Mouse (Mus musculus) stomach, embryonic 16.5 days (tissue): ENCODE results near the gene Frmd4b. TPM values are rescaled to one million over a fixed set of nuclear protein-coding genes. Genes with fewer than 3 reads are reported as not detected.

ENCODE experiments used
- ATAC-seq: fragments of 200-750 bp; cut with Nextera tagmentation; 2 replicates; pipeline ENCODE4 v1.8.0; 2017; ENCODE audit warnings: moderate number of reproducible peaks, moderate TSS enrichment; ENCODE audit not compliant: insufficient read depth, low FRiP score
- H3K27ac ChIP-seq: fragments of 300-500 bp; sonication (generic); 2 replicates; pipeline ENCODE4 v1.5.1; 2014; ENCODE audit warnings: low read length
- H3K27me3 ChIP-seq: fragments of 300-500 bp; sonication (generic); 2 replicates; pipeline ENCODE4 v1.6.1; 2014; ENCODE audit warnings: low read length, control low read depth, mixed read lengths; ENCODE audit not compliant: control insufficient read depth, insufficient read depth
- H3K36me3 ChIP-seq: fragments of 300-500 bp; sonication (generic); 2 replicates; pipeline ENCODE4 v1.6.1; 2014; ENCODE audit warnings: low read length; ENCODE audit not compliant: control insufficient read depth, insufficient read depth
- H3K4me1 ChIP-seq: fragments of 300-500 bp; sonication (generic); 2 replicates; pipeline ENCODE4 v1.6.1; 2014; ENCODE audit warnings: low read length, control low read depth, mixed read lengths; ENCODE audit not compliant: control insufficient read depth, insufficient read depth
- H3K4me2 ChIP-seq: fragments of 300-500 bp; sonication (generic); 2 replicates; pipeline ENCODE4 v1.6.1; 2014; ENCODE audit warnings: low read depth, low read length, mixed read lengths
- H3K4me3 ChIP-seq: fragments of 300-500 bp; sonication (generic); replicated peaks from 2 replicates; pipeline ENCODE4 v1.5.1; 2014; ENCODE audit warnings: mild to moderate bottlenecking, low read length
- H3K9ac ChIP-seq: fragments of 300-500 bp; sonication (generic); 2 replicates; pipeline ENCODE4 v1.6.1; 2014; ENCODE audit warnings: low read length
- H3K9me3 ChIP-seq: fragments of 300-500 bp; sonication (generic); replicated peaks from 2 replicates; pipeline ENCODE4 v1.6.1; 2016; ENCODE audit warnings: low read length, control low read depth; ENCODE audit not compliant: control insufficient read depth
- WGBS: fragments of 180-500 bp; shearing (Covaris S2); extraction: QIAGEN DNeasy Blood & Tissue Kit; methylation state at CpG from one replicate; pipeline ENCODE4 v1.1.7; 2014; 5-methylcytosine and 5-hydroxymethylcytosine counted together
- polyA plus RNA-seq: library from polyadenylated mRNA; unstranded; fragments of >200 nt; fragmentation: Nextera tagmentation; extraction: Ambion mirVana; gene quantifications from 2 replicates; pipeline ENCODE4 v1.2.1, GENCODE M21; 2015

Gene Frmd4b
- polyA plus RNA-seq, 1 experiment from 2014 or later, result 17.5 TPM

DNA sequence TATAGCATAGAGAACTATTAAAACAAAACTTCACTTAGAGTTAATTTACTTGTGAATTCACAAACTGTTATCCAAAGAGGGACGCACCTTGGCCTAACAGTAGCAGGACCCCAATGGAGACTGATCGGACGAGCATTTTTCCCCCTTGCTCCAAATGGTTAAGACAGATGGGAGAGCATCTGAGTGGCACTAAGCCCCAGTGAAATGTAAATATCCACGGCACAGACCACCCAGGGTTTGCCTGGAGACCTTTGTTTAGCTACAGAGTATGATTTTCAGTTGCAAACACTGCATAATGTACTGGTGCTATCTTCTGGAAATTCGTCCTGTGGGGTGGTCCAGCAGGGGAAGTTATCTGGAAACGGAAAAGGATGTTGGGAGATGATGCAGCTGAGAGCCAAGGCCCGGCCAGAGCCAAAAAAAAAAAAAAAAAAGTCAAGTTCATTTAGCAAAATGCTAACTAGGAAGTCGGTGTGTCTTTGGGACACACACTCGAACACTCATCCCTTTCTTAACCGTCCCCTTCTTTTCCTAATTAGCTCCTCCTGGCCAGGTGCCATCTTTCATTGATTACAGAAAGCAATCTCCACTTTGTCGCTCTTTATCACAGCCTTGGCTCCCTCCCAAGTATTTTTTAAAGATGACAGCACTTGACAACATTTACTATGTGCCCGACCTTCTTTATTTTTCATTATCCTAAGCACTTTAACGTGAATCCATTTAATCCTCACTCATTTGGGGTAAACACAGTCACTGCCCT, 95.9 kb downstream of the Frmd4b start:
- WGBS, result 40% methylated on average over 13 of the region's 13 CpGs
- Histone ChIP-seq H3K4me3 (no peak overlapping the region), H3K4me1 (peaks cover 11% of the 10 kb centered on the region; the same call in 1 of the 2 replicates), H3K36me3 (no peaks in the 10 kb centered on the region), H3K27ac (no peak overlapping the region), H3K4me2 (no peak overlapping the region), H3K9ac (no peak overlapping the region), H3K27me3 (no peaks in the 10 kb centered on the region), H3K9me3 (no peaks in the 10 kb centered on the region)
- ATAC-seq, result no peak

DNA sequence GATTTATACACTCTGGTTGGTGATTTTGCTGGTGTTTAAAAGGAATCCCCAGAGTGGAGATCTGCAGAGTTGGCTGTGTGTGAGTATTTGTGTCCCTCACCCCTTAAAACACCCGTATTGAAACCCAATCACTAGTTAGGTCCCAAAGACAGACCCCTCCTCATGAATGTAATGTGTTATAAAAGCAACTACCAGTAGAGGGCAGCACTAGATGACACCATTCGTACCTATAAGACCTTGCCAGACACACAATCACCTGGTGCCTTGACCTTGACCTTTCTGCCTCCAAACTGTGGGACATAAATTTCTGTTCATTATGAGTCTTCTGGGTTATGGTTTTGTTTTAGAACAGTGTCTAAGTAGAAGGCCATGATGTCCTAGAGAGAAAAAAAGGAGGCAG, 96.8 kb downstream of the Frmd4b start:
- no peak overlapping the region for H3K4me2 ChIP-seq
- no peaks in the 10 kb centered on the region for H3K9me3 ChIP-seq
- H3K27ac ChIP-seq, result no peak overlapping the region
- H3K9ac ChIP-seq, result no peak overlapping the region
- no peak for ATAC-seq
- peaks cover 11% of the 10 kb centered on the region; the same call in 1 of the 2 replicates for H3K4me1 ChIP-seq
- no peaks in the 10 kb centered on the region for H3K36me3 ChIP-seq
- 43% methylated on average over 2 of the region's 2 CpGs for WGBS
- H3K27me3 ChIP-seq, result no peaks in the 10 kb centered on the region
- H3K4me3 ChIP-seq, result no peak overlapping the region

DNA sequence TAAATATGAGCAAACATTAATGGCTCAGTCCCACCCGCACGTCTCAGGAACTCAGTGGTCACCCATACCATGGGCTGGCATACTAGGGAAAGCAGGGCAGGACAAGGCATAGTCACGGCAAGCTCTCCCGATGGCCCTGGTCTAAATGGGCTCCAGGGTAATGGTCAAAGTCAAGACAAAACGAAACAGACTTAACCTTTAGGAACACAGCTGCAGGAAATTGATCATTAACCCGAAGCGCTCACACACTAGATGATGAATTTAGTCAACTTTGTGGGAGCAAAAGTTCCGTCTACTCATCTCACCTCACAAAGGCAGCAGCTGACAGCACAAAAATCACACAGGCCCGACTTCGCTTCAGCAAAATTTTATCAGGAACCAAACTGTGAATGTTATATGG, 97.8 kb downstream of the Frmd4b start:
- ATAC-seq, result no peak
- no peak overlapping the region for H3K27ac ChIP-seq
- H3K36me3 ChIP-seq, result no peaks in the 10 kb centered on the region
- H3K4me3 ChIP-seq, result no peak overlapping the region
- no peaks in the 10 kb centered on the region for H3K27me3 ChIP-seq
- peaks cover 11% of the 10 kb centered on the region; the same call in 1 of the 2 replicates for H3K4me1 ChIP-seq
- WGBS, result 68% methylated on average over 10 of the region's 10 CpGs
- no peak overlapping the region for H3K9ac ChIP-seq
- H3K4me2 ChIP-seq, result no peak overlapping the region
- H3K9me3 ChIP-seq, result no peaks in the 10 kb centered on the region

DNA sequence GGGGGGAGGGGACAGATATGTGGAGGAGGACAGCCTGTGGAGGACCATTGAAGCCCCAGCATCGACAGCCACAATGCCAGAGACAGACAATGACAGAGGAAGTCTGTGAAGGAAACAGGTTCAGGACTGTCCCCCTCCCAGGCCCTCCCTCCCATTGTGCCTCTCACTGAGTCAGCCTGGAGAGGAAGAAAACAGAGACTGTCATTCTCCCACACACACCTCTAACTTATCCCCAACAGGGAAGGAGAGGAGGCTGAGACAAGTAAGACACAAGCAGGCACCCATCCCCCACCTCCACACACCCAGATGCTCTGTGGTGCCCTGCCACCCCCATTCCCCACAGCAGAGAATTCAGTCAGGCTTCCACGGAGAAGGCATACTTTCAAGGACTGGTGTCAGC, 98.9 kb downstream of the Frmd4b start:
- no peaks in the 10 kb centered on the region for H3K27me3 ChIP-seq
- peaks cover 11% of the 10 kb centered on the region; the same call in 1 of the 2 replicates for H3K4me1 ChIP-seq
- H3K36me3 ChIP-seq, result no peaks in the 10 kb centered on the region
- no peak overlapping the region; the same call in 1 of the 2 replicates for H3K27ac ChIP-seq
- WGBS, result 38% methylated on average over 2 of the region's 2 CpGs
- H3K9ac ChIP-seq, result no peak overlapping the region
- H3K4me2 ChIP-seq, result no peak overlapping the region
- H3K9me3 ChIP-seq, result no peaks in the 10 kb centered on the region
- no peak overlapping the region for H3K4me3 ChIP-seq
- ATAC-seq, result no peak

DNA sequence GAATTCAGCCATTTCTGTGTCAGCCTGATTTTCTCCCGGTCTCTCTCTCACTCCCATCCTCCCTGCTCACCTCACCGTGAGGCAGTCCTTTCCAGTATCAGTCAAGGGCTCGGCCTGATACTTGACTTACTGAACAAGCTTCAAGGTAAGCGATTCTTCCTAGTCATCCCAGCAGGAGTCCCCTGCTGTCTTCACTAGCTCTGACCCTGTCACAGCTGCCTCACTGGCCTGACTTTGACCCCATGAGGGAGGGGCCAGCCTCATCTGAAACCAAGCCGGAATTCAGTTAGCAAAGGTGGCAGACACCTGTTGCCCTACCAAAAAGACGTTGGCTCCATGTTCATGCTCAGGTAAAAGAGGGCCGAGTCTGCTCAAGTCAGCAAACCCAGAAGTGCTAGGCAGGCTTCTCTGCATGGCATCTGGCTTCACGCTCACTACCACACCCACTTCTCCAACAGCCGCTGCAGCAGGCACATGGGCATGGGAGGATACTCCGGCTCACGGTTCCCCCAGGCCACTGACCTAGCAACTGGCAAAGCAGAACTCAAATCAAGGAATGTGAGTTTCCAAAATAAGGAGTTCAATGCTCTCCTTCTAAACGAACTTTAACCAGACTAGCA, 99.6 kb downstream of the Frmd4b start:
- no peak for ATAC-seq

DNA sequence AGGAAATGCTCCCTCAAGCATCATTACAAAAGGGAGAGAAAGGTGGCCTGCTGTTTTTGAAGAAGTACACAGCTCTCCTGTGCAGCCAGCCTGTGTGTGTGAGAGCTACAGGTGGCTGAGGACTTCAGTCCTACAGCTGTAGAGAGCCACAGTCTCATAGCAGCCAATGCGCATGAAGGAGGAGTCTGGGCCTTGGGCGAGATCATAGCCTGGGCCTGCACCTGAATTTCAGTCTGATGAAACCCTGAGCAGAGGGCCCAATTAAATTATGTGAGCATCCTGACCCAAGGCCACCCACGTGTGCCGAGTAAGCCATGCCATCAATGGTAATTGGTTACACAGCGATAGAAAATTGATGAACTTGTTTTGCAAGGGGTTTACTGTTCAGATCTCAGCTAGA, 100.4 kb downstream of the Frmd4b start:
- Histone ChIP-seq H3K36me3 (no peaks in the 10 kb centered on the region), H3K27me3 (no peaks in the 10 kb centered on the region), H3K9me3 (no peaks in the 10 kb centered on the region), H3K4me1 (peaks cover 11% of the 10 kb centered on the region; the same call in 1 of the 2 replicates), H3K27ac (no peak overlapping the region), H3K9ac (no peak overlapping the region), H3K4me3 (no peak overlapping the region), H3K4me2 (no peak overlapping the region)
- no peak for ATAC-seq
- 84% methylated on average over 5 of the region's 5 CpGs for WGBS

More for the DNA sequence above, 99.6 kb downstream of the Frmd4b start:
- H3K27ac ChIP-seq, result no peak overlapping the region
- no peaks in the 10 kb centered on the region for H3K27me3 ChIP-seq
- 41% methylated on average over 12 of the region's 12 CpGs for WGBS
- H3K4me2 ChIP-seq, result no peak overlapping the region
- no peak overlapping the region for H3K9ac ChIP-seq
- peaks cover 11% of the 10 kb centered on the region; the same call in 1 of the 2 replicates for H3K4me1 ChIP-seq
- H3K9me3 ChIP-seq, result no peaks in the 10 kb centered on the region
- H3K36me3 ChIP-seq, result no peaks in the 10 kb centered on the region
- no peak overlapping the region for H3K4me3 ChIP-seq

DNA sequence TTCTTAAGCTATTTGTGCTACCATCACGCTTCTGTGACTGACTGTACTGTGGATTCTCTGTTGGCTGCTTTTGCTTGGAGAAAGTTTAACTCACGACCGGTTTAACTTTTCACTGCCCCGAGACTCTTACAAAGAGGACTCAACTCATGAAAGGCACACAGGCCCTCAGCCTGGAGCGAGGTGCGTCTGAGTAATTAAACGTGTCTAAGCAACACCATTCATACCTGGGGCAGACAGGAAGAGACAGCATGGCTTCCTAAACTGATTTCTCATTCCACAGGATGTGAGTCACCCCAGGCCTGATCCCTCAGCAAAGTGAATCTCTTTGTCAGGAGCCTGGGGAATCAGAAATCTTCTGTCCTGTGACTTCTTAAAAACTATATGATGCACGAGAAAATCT, 106.6 kb downstream of the Frmd4b start:
- H3K9ac ChIP-seq, result no peak overlapping the region
- ATAC-seq, result no peak
- H3K27me3 ChIP-seq, result no peaks in the 10 kb centered on the region
- peaks cover 7% of the 10 kb centered on the region for H3K4me1 ChIP-seq
- no peak overlapping the region for H3K4me3 ChIP-seq
- no peak overlapping the region for H3K27ac ChIP-seq
- 49% methylated on average over 8 of the region's 8 CpGs for WGBS
- no peak overlapping the region for H3K4me2 ChIP-seq
- no peaks in the 10 kb centered on the region for H3K9me3 ChIP-seq
- H3K36me3 ChIP-seq, result no peaks in the 10 kb centered on the region

DNA sequence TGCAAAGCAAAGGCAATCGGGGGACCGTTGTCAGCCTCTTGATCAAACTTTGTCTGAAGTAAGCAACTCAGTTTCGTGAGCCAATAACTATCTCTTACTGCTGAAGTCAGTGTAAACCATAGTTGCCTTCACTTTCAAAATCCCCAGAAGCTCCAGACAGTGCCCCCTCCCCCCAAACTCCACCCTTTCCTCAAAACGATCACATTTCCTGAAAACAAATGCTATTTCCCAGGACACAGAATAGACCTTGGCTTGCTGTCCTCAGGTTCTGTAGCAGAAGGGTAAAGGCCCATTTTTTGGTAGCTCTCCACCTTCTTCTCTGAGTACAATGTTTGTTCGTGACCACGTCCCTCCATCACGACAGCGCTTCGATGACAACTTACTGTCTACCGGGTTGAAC, 107.9 kb downstream of the Frmd4b start:
- ATAC-seq, result no peak
- WGBS, result 85% methylated on average over 10 of the region's 10 CpGs
- no peak overlapping the region for H3K4me3 ChIP-seq

DNA sequence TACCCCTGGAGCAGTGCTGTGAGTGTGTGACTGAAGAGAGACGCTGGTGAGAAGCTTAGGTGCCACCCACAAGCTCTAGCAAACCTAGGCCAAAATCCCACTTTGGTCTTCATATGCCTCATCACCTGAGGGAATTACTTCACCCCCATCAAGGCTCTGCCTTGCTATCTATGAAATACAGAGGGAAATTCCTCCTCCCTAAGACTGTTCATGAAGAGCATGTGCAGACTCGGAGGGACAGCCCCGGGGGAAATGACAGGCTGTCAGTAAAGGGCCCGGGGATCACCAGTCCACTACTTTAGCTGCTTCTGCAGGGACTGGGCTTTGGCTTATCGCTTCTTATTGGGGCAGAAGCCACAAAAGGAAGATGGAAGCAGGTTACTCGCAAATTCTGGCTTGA, 108.9 kb downstream of the Frmd4b start:
- ATAC-seq, result no peak

More for the DNA sequence above, 107.9 kb downstream of the Frmd4b start:
- H3K27me3 ChIP-seq, result no peaks in the 10 kb centered on the region
- peaks cover 7% of the 10 kb centered on the region for H3K4me1 ChIP-seq
- no peak overlapping the region for H3K27ac ChIP-seq
- no peaks in the 10 kb centered on the region for H3K9me3 ChIP-seq
- H3K4me2 ChIP-seq, result no peak overlapping the region
- no peaks in the 10 kb centered on the region for H3K36me3 ChIP-seq
- no peak overlapping the region for H3K9ac ChIP-seq

More for the DNA sequence above, 108.9 kb downstream of the Frmd4b start:
- WGBS, result 79% methylated on average over 6 of the region's 6 CpGs
- no peaks in the 10 kb centered on the region for H3K27me3 ChIP-seq
- H3K27ac ChIP-seq, result no peak overlapping the region
- H3K9ac ChIP-seq, result no peak overlapping the region
- no peaks in the 10 kb centered on the region for H3K36me3 ChIP-seq
- no peak overlapping the region for H3K4me3 ChIP-seq
- H3K4me2 ChIP-seq, result no peak overlapping the region
- no peaks in the 10 kb centered on the region for H3K9me3 ChIP-seq
- peaks cover 7% of the 10 kb centered on the region for H3K4me1 ChIP-seq
